28 mouse cellular contexts compared by ENCODE assay signal in the genomic region with DNA sequence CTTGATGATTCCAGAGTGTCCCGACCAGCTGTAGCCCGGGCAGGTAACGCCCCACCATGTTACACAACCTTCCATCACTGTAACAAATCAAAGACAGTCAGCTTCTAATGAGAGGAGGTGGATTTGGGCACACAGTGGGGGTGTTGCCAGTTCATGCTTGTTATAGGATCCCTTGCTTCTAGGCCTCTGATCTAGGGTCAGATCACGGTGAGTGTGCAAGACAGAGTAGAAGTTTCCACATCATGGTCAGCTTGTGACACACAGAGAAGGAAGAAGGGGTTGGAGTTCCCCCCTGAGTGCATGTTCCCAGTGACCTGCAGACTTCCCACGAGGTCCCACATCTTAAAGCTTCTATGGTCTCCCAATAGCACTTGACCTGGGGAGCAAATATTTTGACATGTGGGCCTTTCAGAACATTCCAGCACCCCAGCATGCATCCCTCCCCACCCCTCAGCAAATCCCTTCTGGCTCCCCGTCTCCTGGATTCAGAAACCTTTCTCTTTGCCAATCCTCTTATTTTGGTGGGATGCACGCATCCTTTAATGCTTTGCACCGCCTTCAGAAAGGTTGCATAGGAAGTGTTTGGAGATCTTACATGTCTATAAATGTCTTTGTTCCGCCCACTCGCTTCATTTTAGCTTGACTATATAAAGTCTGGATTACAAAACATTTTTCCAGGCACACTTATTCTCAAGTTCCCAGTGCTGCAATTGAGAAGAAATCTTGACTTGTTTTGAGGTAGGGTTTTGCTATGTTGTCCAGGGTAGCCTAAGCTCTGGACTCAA. TPM values are rescaled to one million over a fixed set of nuclear protein-coding genes. Genes with fewer than 3 reads are reported as not detected.
DNase-seq lines count a peak whose midpoint lies in the region; ATAC-seq lines count a peak whose summit lies in the region.
"Had no signal": no experiment of that assay in that cellular context is flagged by ENCODE, and none has a peak within 500 bp of the region (broad histone marks: within the 10 kb centered on the region; RNA-seq: fewer than 3 reads in every experiment).

No protein-coding gene starts in this region.

- no peaks in the 10 kb centered on the region for H3K36me3 ChIP-seq in liver, embryonic 15.5 days (replicated peaks)
- H3K36me3 ChIP-seq in liver, embryonic 11.5 days (ENCODE audit: control insufficient read depth, insufficient read depth, low read length) = no peaks in the 10 kb centered on the region
- H3K36me3 ChIP-seq in limb, embryonic 10.5 days = no peaks in the 10 kb centered on the region
- H3K36me3 ChIP-seq: embryonic facial prominence, embryonic 15.5 days; forebrain, embryonic 10.5 days; heart, embryonic 13.5 days; limb, embryonic 12.5 days had no signal

- no peak overlapping the region for H3K9ac ChIP-seq in liver, embryonic 15.5 days
- H3K9ac ChIP-seq in liver, embryonic 11.5 days (ENCODE audit: low read depth, low read length) = no peak overlapping the region
- H3K9ac ChIP-seq: embryonic facial prominence, embryonic 15.5 days; heart, embryonic 13.5 days; limb, embryonic 12.5 days; lung, embryonic 14.5 days had no signal

- H3K4me2 ChIP-seq in liver, embryonic 15.5 days = no peak overlapping the region
- no peak overlapping the region for H3K4me2 ChIP-seq in liver, embryonic 11.5 days
- H3K4me2 ChIP-seq: embryonic facial prominence, embryonic 15.5 days; heart, embryonic 13.5 days; limb, embryonic 12.5 days; lung, embryonic 14.5 days; midbrain, embryonic 11.5 days had no signal

- H3K4me3 ChIP-seq in liver, embryonic 15.5 days (replicated peaks) = no peak overlapping the region
- H3K4me3 ChIP-seq in liver, embryonic 11.5 days (ENCODE audit: low read depth, low read length) = no peak overlapping the region
- H3K4me3 ChIP-seq in limb, embryonic 10.5 days = no peak overlapping the region
- H3K4me3 ChIP-seq: embryonic facial prominence, embryonic 15.5 days; forebrain, embryonic 10.5 days; heart, embryonic 13.5 days; limb, embryonic 12.5 days had no signal

- WGBS in liver, embryonic 15.5 days (ENCODE audit: insufficient replicate concordance) = 78% methylated on average over 10 of the region's 10 CpGs
- 84% methylated on average over 10 of the region's 10 CpGs for WGBS in liver, embryonic 11.5 days
- WGBS in limb, embryonic 10.5 days = 89% methylated on average over 10 of the region's 10 CpGs

- H3K27me3 ChIP-seq in liver, embryonic 15.5 days = no peaks in the 10 kb centered on the region
- H3K27me3 ChIP-seq in liver, embryonic 11.5 days (replicated peaks; ENCODE audit: control insufficient read depth, insufficient read depth, low read length) = no peaks in the 10 kb centered on the region
- H3K27me3 ChIP-seq in limb, embryonic 10.5 days (ENCODE audit: low read depth, poor library complexity, severe bottlenecking) = no peaks in the 10 kb centered on the region
- H3K27me3 ChIP-seq: embryonic facial prominence, embryonic 15.5 days; heart, embryonic 13.5 days; limb, embryonic 12.5 days had no signal

- no peak for DNase-seq in frontal cortex, postnatal 10 days (ENCODE audit: low spot score in 2 of 2)
- DNase-seq in liver, embryonic 11.5 days (ENCODE audit: low spot score) = no peak
- DNase-seq in gonadal fat pad, adult 2 months (ENCODE audit: low read depth) = peak; percentile 44
- peak; percentile 13 for DNase-seq in limb, embryonic 10.5 days (ENCODE audit: low spot score)
- DNase-seq in gastrocnemius, postnatal 36 days = no peak
- no peak for DNase-seq in urinary bladder, postnatal 10 days (ENCODE audit: low spot score)
- DNase-seq: adrenal gland, postnatal 10 days; cerebellum, adult 2 months; cerebellum, postnatal 36 days; heart, postnatal 4 days; lung, embryonic 14.5 days; lung, postnatal 4 days; retina, postnatal 1 day; thymus, adult 18-20 months; thymus, postnatal 4 days had no signal

- H3K4me1 ChIP-seq in liver, embryonic 15.5 days (replicated peaks) = peaks cover 89% of the 10 kb centered on the region
- peaks cover 26% of the 10 kb centered on the region for H3K4me1 ChIP-seq in liver, embryonic 11.5 days (replicated peaks; ENCODE audit: control insufficient read depth, insufficient read depth, low read length)
- peaks cover 6% of the 10 kb centered on the region for H3K4me1 ChIP-seq in limb, embryonic 10.5 days
- H3K4me1 ChIP-seq: limb, embryonic 12.5 days had no signal

- H3K9me3 ChIP-seq in liver, embryonic 15.5 days (replicated peaks) = no peaks in the 10 kb centered on the region
- no peaks in the 10 kb centered on the region for H3K9me3 ChIP-seq in liver, embryonic 11.5 days (ENCODE audit: control insufficient read depth, low read length)
- H3K9me3 ChIP-seq in limb, embryonic 10.5 days (replicated peaks) = no peaks in the 10 kb centered on the region
- H3K9me3 ChIP-seq: embryonic facial prominence, embryonic 15.5 days; forebrain, embryonic 10.5 days; heart, embryonic 13.5 days; limb, embryonic 12.5 days had no signal

- intact Hi-C loops in gastrocnemius, postnatal 36 days (cut with DNase I) = no loop called here

- ATAC-seq in frontal cortex, adult (ENCODE audit: low TSS enrichment) = peak; percentile 81
- no peak for ATAC-seq in liver, embryonic 15.5 days (ENCODE audit: insufficient read depth)
- no peak for ATAC-seq in liver, embryonic 11.5 days (replicated peaks; ENCODE audit: low FRiP score)
- ATAC-seq: CD4-positive, CD25-positive, alpha-beta regulatory T cell, adult 4 months; hindbrain, embryonic 16.5 days; intestine, embryonic 16.5 days; Patski had no signal

- peak overlapping the region; percentile 40 for H3K27ac ChIP-seq in liver, embryonic 15.5 days (replicated peaks)
- H3K27ac ChIP-seq in liver, embryonic 11.5 days (ENCODE audit: low read depth, low read length) = no peak overlapping the region
- H3K27ac ChIP-seq in limb, embryonic 10.5 days = no peak overlapping the region
- H3K27ac ChIP-seq: embryonic facial prominence, embryonic 15.5 days; forebrain, embryonic 10.5 days; heart, embryonic 13.5 days; limb, embryonic 12.5 days had no signal

RNA-seq across cellular contexts. Expression of a gene that starts 24.6 kb away (rescaled TPM):
- 0.03 TPM in 1 of 2 replicates, not detected in the other for polyA plus RNA-seq in liver, embryonic 15.5 days (2015; fragmentation: Nextera tagmentation; extraction: Ambion mirVana)
- polyA plus RNA-seq in liver, embryonic 11.5 days (2014; fragmentation: Nextera tagmentation; extraction: Ambion mirVana) = 0.12 TPM in 1 of 2 replicates, not detected in the other
- 0.09 TPM in 1 of 2 replicates, not detected in the other for polyA plus RNA-seq in gonadal fat pad, adult 2 months (2012; rRNA removed)
- 0.16 and 0.33 TPM in 2 replicates for polyA plus RNA-seq in limb, embryonic 10.5 days (2016; fragmentation: Nextera tagmentation; extraction: Ambion mirVana)
- not detected for total RNA-seq in gastrocnemius, postnatal 36 days (2021)
- total RNA-seq: adrenal gland, postnatal 10 days; heart, postnatal 4 days; monocyte, adult 5-6 weeks had no signal
- polyA plus RNA-seq: CD4-positive, CD25-positive, alpha-beta regulatory T cell, adult 4 months; lung, embryonic 14.5 days; spleen, adult 2 months had no signal

Comparison
In these comparisons a context has a peak if more than half of its experiments do, and no peak if none do; other contexts are left out.
1. DNase-seq: peak in gonadal fat pad, adult 2 months (single experiment) and limb, embryonic 10.5 days (single experiment); none in frontal cortex, postnatal 10 days (0 of 2), liver, embryonic 11.5 days (single experiment), gastrocnemius, postnatal 36 days (0 of 2) and urinary bladder, postnatal 10 days (single experiment).